Mouse (Mus musculus) spleen, postnatal 4 days (tissue): Measurements from ENCODE around the gene Sh2d3c.
A peak's percentile ranks its signal among the peaks of the same experiment; 100 is the strongest.

Experiments
- DNase-seq, 2 experiments: peaks; one replicate each; pipeline ENCODE4 v3.0.0; 2022; ENCODE audit warnings: low spot score in 2 of 2

The Sh2d3c gene

DNA sequence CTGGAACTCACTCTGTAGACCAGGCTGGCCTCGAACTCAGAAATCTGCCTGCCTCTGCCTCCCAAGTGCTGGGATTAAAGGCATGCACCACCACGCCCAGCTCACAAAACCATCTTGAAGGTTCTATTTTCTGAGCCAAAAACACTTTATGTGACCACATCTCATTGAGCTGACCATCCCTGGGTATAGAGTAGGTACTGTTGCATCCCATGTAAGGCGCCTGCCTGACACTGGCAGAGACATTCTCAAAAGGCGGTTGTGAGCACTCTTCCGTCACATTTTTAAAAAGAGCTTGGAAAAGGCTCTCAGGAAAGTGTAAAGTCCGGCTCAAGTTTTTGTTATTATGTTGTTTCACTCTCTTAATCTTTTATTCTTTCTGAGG is 35.8 kb downstream of the Sh2d3c start:
- DNase-seq = no peak

DNA sequence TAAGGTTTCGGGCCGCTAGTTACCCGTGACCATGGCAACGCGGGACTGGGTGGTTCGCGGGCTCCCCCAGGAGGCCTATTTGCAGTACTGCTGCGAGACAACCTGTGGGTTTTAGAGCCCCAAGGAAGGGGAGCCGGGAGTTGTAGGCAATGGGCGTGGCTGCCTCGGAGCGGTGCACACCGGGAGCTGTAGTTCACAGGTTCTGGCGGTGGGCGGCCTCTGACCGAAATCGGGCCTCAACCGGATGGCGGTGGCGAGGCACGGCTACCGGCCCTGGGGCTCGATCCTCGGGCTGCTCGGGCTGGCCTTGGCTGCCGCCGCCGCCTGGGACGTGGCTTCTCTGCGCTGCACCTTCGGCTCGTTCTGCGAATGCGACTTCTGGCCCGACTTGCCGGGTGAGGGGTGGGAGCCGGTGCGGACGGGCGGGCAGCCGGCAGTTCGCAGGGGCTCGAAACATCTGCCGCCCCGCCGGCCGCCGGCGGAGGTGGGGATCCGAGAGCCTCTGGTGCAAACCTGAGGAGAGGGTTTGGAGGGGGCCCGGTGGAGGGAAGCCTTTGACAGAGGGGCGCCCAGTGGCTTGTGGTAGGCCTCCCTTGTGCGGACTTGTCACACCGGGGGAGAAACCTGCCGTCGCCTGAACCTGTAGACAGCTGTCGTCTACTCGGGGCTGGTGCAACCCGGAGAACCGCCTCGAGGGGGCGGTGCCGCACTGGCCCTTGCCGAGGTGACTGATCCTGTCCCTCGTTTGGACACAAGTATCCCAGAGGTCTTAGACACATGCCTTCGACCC is 36.4 kb downstream of the Sh2d3c start, which contains the start of gene Tor2a:
Gene Tor2a (plus strand): TSS at position 179 of the 790 bp plus-strand sequence.
- DNase-seq = peak; percentile 96 to 97

DNA sequence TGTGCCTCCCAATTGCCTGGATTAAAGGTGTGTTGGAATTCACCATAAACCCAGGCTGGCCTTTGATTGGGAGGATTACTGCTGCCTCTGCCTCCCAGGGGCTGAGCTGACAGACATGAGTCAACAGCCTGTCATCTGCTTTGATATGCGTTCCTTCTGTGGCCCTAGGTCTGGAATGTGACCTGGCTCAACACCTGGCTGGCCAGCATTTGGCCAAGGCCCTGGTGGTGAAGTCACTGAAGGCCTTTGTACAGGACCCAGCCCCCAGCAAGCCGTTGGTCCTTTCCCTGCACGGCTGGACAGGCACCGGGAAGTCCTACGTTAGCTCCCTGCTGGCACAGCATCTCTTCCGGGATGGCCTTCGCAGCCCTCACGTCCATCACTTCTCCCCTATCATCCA is 37.6 kb downstream of the Sh2d3c start:
- DNase-seq = no peak

DNA sequence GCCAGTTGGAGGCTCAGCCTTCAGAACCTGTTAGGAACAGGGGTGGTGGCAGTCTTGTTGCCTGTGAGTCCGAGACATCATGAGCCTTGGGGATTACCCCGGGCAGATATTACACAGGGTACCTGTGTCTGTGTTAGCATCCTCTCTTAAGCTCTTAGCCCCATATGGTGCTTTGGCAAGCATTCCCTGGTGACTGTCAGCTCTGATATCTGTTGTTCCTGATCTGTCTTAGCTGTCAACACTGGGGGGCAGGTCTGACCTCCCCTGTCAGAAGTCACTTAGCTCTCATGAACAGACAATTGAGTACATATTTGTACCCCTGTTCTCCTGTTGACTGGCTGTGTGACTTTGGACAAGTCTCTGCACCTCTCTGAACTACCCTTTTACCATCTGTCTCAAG is 38.1 kb downstream of the Sh2d3c start:
- DNase-seq = no peak

DNA sequence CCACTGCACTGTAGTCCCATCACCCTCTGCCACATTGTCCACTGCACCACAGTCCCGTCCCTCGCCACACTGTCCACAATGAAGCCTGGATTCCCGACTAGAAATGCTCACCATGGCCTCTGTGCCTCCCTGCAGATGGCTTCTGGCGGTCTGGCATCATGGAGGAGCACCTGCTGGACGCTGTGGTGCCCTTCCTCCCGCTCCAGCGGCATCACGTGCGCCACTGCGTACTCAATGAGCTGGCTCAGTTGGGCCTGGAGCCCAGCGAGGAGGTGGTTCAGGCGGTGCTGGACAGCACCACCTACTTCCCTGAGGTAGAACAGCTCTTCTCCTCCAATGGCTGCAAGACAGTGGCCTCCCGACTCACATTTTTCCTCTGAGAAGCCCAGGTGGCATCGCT is 40.5 kb downstream of the Sh2d3c start:
- peak in 1 of 2 experiments; percentile 61 for DNase-seq

DNA sequence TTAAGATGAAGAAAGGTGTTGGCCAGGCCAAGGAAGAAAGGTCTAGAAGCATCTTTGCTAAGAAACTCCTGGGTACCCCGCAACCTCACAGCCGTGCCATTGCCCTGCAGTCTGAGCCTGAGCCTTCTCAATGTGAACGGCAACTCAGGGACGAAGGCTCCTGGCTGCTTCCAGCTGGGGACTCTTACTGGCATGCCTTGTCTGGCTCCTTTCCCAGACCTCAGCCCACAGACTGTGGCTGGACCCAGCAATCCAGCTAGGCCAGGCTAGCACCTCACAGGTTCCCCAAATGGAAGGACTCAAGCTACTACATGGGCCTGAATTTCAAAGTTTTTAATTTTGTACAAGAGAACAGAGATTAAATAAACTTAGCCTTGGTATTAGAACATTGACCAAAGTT is 41.0 kb downstream of the Sh2d3c start:
- no peak for DNase-seq

DNA sequence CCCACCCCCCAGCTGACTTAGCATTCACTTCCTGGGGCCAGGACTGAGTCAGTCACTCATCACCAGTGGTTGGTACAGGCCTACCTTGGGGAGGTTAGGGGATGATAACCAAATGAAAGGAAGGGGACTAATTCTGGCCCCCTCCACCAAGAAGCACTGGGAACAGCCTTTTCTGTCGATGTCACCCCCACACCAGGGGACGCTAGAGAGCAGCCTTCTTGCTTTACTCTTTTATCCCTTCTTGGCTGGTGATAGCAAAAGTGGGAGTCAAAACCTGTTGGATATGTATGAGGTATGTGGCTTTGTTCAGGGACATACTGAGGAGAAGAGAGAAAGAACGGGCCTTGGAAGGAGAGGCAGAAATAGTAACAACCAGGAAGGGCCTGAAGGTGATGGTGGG is 42.5 kb downstream of the Sh2d3c start:
- DNase-seq = no peak

DNA sequence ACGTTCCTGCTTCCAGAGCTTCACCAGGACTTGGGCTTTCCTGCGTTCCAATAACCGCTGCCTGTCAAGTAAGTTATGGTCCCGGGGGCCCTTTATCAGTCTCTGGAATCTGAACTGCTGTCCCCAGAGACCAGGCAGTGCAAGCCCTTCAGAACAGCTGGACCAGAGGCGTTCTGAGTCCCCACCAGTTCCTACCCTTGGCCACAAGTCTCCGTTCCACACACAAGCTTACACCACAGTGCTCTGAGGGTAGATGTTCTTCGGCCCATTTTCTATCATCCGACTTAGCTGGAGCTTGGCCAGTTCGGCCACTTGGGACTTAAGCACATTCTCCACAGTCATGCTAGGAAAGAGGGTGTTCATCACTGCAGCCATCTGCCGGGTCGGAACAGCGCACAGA is 46.4 kb downstream of the Sh2d3c start:
- DNase-seq = no peak

DNA sequence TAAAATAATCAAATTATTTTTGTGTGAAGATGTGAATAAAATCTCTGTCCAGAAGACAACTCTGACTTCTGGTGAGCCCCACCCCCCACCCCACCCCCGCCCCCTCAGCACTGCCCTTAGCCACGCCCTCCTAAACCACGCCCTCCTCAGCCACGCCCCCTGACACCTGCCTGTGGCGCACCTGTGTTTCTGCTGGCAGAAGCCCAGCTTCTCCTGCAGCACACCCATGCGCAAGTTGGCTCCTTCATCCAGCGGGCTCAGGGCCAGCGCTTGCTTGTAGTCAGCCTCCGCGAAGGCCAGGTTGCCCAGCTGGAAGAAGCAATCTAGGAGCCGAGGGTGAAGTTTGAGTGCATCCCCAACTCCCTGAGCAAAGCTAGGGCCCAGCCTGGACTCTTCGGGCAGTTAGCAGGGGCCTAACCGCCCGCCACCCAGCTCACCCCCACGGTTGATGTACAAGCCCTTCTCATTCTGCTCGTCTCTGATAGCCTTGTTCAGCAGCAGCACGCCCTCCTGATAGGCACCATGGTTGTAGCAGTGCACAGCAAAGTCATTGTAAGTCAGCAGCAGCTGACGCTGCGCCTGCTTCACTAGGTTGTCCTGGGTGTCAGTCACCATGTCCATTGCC is 47.9 kb downstream of the Sh2d3c start:
- peak; percentile 46 to 67 for DNase-seq

DNA sequence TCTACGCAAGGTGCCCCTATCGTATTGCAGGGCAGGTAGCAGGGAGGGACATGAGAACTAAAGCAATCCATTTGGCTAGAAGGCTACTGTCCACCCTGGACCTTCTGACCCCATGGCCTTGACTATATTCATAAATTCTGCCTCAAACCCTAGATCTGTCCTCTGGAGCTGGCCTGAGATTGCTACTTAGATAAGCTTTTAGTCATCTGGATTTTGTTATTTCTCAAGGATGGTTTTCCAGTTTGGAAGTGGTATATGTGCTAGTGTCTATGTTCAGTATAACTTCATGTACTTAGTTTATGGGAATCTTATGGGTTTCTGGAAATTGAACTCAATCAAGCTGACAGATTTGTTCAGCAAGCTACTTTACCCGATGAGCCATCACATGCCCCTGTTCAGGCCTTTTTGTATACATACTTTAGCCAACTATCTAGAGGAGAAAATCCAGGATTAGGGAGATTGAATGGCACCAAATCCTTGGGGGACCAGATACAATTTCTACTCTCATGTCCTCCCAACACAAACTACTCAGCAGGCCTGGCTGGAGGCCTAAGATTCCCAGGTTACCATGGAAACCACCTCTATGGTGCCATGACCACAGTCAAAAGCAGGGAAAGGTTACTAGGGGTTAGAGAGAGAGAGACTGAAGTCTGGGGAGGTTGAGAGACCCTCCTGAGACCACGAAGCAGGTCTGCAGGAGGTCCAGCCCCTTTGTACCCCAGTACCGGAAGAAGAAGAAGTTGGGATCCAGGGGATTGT is 48.7 kb downstream of the Sh2d3c start:
- DNase-seq = no peak

DNA sequence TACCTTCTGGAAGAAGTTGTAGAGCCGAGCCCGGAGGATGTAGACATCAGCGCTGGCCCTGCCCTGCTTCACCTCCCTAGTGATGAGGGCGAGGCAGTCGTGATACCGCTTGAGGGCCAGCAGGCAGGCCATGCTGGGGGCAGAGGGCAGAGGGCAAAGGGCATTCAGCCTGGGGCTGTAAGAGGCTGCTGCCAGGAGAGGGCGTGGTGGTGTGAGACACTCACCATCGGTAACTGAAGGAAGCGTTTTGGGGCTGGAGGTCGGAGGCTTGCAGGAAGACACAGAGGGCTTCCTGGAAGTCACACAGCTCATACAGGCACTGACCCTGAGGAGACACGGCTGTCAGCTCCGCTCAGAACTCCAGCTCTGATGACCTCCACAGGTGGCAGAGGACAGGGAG is 51.0 kb downstream of the Sh2d3c start:
- DNase-seq = no peak

DNA sequence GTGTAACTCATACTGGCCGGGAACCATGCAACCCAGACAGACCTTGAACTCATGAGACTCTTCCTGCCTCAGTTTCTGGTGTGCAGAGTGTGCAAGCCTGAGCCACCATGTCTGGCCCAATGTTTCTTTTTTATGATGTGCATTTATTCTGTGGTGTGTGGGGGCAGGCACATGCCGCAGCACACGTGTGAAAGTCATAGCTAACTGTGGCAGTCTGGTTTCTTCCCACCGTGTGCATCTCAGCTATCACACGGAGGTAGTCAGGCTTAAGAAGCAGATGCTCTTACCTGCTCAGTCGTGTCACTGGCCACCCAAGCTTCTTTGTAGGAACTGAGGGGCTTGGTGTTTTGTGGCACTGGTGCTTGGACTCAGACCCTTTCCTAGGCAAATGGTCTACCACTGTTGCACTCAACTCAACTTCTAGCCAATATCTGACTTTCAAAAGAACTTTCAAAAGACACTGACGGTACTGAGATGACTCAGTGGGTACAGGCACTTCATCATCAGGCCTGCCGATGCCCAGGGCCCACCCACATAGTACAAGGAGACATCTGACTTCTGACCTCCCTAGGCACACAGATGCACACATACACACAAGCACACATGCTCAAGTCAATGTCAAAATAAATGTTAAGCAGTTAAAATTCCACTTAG is 51.9 kb downstream of the Sh2d3c start:
- DNase-seq = no peak

DNA sequence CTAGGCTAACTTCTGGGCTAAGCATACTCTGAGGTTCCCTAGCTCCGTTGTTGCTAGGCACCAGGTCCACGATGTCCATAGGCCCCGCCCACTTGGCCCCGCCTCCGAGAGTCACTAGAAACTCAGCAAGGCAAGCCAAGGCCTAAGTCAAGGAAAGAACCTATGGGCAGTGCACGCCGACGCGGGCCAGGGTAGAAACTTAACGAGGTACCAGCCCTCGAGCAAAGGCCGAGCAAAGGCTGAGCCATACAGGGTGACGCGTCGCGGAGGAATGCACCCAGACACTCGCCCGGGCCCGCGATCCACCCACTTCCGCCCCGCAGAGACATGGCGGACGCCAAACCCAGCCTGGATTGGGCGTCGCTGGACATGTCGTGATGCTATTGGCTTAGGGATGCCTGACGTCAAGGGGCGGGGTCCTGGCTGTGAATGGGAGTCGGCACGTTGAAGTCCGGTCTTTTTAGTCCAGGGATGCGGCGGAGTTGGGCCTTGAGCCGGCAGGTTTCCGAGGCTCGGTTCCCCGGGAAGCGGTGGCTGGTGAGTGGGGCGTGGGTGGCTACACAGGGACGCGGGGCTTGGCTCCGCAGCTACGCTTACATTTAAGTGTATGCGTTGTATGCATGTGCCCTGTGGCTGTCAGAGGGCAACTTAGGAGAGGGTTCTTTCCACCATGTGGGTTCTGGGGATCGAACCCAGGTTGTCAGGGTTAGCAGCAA is 54.7 kb downstream of the Sh2d3c start, which contains the start of the genes Ttc16 and Ptrh1:
Gene Ttc16 (minus strand): TSS at position 275 of the 716 bp plus-strand sequence.
Gene Ptrh1 (plus strand): TSS at position 428 of the 716 bp plus-strand sequence.
- DNase-seq = peak; percentile 95 to 96

DNA sequence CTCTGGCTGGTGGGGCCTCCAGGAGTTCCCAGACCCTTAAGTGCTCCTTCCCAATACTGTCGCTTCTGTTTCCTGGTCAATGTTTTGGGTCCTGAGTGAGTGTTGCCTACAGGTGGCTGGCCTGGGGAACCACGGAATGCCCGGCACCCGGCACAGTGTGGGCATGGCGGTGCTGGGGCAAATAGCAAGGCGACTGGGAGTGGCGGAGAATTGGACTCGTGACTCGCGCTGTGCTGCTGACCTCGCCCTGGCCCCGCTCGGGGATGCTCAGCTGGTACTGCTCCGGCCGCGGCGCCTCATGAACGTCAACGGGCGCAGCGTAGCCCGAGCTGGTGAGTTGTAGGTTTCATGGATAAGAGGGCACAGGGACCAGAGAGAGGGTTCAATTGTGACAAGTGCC is 55.3 kb downstream of the Sh2d3c start:
- peak in 1 of 2 experiments; percentile 22 for DNase-seq

DNA sequence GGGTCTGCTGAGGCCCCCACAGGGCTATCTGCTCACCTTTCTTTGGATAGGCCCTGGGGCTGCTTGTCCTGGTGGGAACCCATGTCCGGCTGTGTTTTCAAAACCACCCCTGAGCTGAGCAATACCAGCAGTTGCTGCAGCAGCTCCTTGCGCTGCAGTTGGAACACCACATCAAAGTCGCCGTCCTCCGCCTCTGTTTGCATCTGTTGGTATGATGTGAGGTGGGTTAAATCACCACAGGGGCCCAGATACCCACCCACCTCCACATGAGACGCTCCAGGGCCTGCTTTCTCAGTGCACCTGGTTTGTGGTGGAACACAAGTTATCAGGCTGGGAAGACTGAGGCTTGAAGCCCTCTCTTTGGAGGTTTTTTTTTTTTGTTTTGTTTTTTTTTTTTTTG is 57.2 kb downstream of the Sh2d3c start:
- no peak for DNase-seq

DNA sequence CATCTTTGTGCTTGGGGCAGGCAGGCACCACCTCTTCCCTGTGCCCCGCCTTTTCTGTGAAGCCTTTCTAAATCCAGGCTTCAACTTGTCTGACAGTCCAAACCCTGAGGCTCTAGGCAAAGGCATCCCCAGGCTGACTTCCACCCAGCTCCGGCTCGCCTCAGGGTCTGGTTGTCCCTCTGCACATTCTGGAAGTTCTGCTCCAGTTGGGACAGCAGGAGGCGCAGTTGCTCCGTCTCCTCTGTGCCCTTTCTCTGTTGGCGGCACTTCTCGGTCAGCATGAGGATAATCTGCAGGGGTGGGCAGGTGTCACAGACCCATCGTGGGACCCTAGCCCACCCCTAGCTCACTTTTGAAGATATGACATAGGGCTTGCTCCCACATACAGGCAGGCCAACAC is 58.3 kb downstream of the Sh2d3c start:
- peak; percentile 42 to 79 for DNase-seq

DNA sequence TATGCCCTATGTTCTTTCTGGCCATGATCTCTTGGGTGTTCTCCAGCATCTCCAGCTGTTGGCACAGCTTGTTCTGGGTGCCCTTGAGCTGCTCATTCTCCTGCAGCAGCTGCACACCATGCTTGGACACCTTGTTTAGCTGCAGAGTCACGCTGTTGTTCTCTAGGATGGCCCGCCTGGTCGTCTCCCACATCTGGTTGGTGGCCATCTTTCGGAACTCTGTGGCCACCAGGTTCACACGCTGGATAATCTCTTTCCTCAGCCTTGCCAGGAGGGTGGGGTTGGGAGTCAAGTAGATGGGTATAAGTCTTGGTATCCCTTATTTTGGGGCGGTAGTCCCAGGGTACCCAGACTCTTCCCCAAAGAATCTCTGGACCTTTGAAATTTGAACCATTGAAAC is 58.9 kb downstream of the Sh2d3c start:
- no peak for DNase-seq

DNA sequence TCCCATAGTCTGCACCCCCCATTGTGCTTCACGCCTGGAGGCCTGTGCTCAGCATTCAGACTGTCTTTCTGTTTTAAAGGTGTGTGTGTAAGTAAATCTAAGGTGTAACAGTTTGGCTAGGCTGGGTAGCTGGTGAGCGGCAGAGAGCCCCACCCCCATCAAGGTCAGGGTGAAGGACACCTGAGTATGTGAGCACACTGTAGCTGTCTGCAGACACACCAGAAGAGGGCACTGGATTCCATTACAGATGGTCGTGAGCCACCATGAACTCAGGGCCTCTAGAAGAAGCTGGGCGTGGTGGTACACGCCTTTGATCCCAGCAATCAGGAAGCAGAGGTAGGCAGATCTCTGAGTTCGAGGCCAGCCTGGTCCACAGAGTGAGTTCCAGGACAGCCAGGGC is 60.9 kb downstream of the Sh2d3c start:
- DNase-seq = no peak

DNA sequence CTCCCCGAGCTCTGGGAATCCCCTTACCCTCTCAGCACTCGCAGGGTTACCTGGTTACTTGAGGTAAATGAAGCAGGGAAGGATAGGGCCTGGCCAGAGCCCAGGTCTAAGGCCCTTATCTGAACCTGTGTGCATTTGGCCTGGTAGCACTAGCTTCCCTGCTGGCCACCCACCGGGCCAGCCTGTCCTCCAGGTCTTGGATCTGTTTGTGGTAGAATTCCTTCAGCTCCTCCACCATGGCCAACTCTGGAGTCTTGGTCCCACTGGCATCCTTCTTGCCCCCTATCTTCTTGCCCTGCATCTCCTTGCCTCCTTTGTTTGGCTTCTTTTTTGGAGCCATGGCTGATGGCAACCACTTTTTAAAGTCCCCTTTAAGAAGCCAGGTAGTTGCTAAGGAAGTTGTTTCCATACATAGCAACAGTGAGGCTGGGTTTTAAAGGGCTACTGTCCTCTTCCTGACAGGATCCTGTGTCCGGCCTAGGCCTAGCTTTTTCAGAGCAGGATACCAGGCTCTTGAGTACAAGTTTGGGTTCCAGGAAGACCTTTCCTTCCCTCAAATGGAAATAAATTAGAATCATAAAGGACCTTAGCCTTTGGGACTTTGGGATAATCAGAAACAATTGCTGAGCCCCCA is 63.3 kb downstream of the Sh2d3c start, which contains the start of gene Cfap157:
Gene Cfap157 (minus strand): TSS at position 381 of the 634 bp plus-strand sequence.
- no peak for DNase-seq

DNA sequence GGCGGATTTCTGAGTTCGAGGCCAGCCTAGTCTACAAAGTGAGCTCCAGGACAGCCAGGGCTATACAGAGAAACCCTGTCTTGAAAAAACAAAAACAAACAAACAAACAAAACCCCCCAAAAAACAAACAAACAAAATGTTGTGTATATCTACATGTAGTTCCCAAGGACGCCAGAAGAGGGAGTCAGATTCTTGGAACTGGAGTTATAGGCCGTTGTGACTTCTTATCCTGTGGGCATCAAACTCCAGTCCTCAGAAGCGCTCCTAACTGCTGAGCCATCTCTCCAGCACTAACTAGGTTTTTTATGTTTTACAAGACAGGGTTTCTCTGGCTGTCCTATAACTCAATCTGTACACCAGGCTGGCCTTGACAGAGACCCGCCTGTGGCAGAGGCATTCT is 66.3 kb downstream of the Sh2d3c start:
- DNase-seq = no peak

DNA sequence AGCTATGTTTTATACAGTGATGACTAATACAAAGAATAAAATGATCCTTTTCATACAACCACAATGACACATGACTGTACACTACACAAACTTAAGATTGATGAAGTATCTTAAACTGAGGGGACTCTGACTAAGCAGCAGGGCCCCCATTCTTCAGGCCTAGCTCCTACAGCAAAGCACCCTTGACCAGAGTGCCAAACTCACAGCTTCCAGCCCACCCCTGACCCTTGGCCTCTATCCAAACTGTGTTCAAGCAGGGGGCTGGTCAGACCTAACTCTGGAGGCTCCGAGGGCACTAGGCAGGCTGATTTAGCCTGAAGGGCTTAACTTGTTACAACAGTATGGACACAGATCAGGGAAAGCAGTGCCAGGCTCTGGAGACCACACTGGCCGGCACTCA is 67.7 kb downstream of the Sh2d3c start:
- DNase-seq = no peak
